Mouse (Mus musculus) liver, adult 2 months (tissue): Measurements from ENCODE around the gene Ifitm1. TPM values are rescaled to one million over a fixed set of nuclear protein-coding genes. Genes with fewer than 3 reads are reported as not detected.
A peak's percentile ranks its signal among the peaks of the same experiment; 100 is the strongest.

Experiments
- DNase-seq: peaks from one replicate; pipeline ENCODE4 v3.0.0-alpha.2; 2011; ENCODE audit warnings: low read depth, low spot score; ENCODE audit errors: extremely low read depth
- H3K27ac ChIP-seq: fragments of 200-500 bp; replicated peaks from 2 replicates; pipeline ENCODE4 v1.5.1; 2012; ENCODE audit warnings: low read depth, mild to moderate bottlenecking, control low read depth, inconsistent platforms, low read length; ENCODE audit not compliant: insufficient read depth
- H3K27me3 ChIP-seq: fragments of 200-500 bp; 2 replicates; pipeline ENCODE4 v1.6.1; 2012; ENCODE audit warnings: mild to moderate bottlenecking, moderate library complexity, low read length, inconsistent platforms; ENCODE audit not compliant: control insufficient read depth, insufficient read depth
- H3K36me3 ChIP-seq: fragments of 200-500 bp; 2 replicates; pipeline ENCODE4 v1.6.1; 2012; ENCODE audit warnings: low read length, inconsistent platforms; ENCODE audit not compliant: control insufficient read depth, insufficient read depth
- H3K4me1 ChIP-seq: fragments of 200-500 bp; 2 replicates; pipeline ENCODE4 v1.6.1; 2011; ENCODE audit warnings: low read length; ENCODE audit not compliant: control insufficient read depth, insufficient read depth
- H3K4me3 ChIP-seq: fragments of 200-500 bp; 2 replicates; pipeline ENCODE4 v1.5.1; 2011; ENCODE audit warnings: low read depth, mild to moderate bottlenecking, control low read depth, low read length, moderate library complexity; ENCODE audit not compliant: insufficient read depth
- H3K79me2 ChIP-seq: fragments of 200-500 bp; 2 replicates; pipeline ENCODE4 v1.6.1; 2012; ENCODE audit warnings: inconsistent platforms, mild to moderate bottlenecking, low read length, moderate library complexity; ENCODE audit not compliant: control insufficient read depth, insufficient read depth
- H3K9ac ChIP-seq: fragments of 200-500 bp; 2 replicates; pipeline ENCODE4 v1.6.1; 2012; ENCODE audit warnings: low read depth, mild to moderate bottlenecking, control low read depth, inconsistent platforms, low read length
- CTCF ChIP-seq: fragments of 200-500 bp; IDR thresholded peaks from 2 replicates; pipeline ENCODE4 v1.5.1; 2011; ENCODE audit warnings: low read depth, low read length, control low read depth
- POLR2A ChIP-seq: fragments of 200-500 bp; IDR thresholded peaks from 2 replicates; pipeline ENCODE4 v1.6.1; 2011; ENCODE audit warnings: low read length, control low read depth; ENCODE audit not compliant: insufficient read depth; ENCODE audit errors: extremely low read depth
- WGBS: fragments of 180-500 bp; shearing (Covaris S2); methylation state at CpG from one replicate; pipeline ENCODE4 v1.1.7; 2018; 5-methylcytosine and 5-hydroxymethylcytosine counted together
- polyA plus RNA-seq: library from polyadenylated mRNA; depleted of rRNA; stranded (reverse); fragments of >200 nt; gene quantifications from 2 replicates; pipeline ENCODE4 v1.2.3, GENCODE M21; 2012
- total RNA-seq: library from RNA; depleted of rRNA; stranded (reverse); fragments of >200 nt; gene quantifications from 2 replicates; pipeline ENCODE4 v1.2.3, GENCODE M21; 2014

Ifitm1 gene
- total and polyA plus RNA-seq, 2 experiments: 11.2 to 79.4 TPM

DNA sequence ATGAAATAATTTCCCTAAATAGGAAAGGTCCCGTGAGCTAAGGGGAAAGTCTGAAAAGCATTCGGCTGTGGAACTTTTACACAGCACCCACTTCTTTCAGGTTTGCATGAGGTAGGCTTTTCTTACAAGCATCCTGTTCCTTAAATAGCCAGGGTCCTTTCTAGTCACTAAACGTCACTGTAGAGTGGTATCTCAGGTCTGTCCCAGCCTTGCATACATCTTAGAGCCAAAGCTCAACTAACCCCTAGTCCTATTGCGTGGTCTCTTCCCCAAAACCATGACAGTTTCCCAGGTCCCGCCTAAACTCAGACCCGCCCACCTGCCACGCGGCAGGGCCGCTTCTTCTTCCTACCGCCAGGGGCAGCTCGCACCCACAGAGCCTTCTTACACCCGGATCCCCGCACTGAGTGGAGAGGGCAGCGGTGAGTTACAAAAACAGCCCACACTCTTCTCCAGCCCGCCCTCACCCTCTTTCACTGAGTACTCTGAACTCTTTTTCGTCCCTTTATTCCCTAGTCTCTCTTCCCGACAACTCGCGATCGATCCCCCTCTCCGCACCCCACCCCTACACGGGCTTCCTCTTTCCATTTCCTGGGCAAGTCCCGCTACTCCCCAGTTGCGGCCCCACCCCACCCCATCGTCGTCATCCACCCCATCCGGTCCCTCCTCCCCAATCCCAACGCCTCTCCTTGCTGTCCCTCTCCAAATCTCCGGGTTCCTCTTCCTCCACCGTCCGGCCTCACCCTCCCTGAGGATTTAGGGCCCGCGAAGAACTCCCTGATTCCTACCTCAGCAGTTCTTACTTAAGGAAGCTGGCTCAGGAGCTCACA, 25.6 kb upstream of the Ifitm1 start, which contains the start of gene Pgghg:
Gene Pgghg, plus strand, starts transcription at position 170 of the 830 bp plus-strand sequence.
- Histone ChIP-seq H3K9ac (peak within 1 kb of the TSS; percentile 93), H3K36me3 (no peaks in the 10 kb centered on the region), H3K4me3 (peak within 1 kb of the TSS; percentile 65), H3K27me3 (no peaks in the 10 kb centered on the region), H3K27ac (peak within 1 kb of the TSS; percentile 100), H3K79me2 (no peaks in the 10 kb centered on the region; the same call in 1 of the 2 replicates), H3K4me1 (peaks cover 5% of the 10 kb centered on the region; the same call in 1 of the 2 replicates)
- peak; percentile 90 for DNase-seq
- WGBS: 1% methylated on average over 33 of the region's 33 CpGs
- TF ChIP-seq CTCF (peak; percentile 94), POLR2A (peak; percentile 91)

DNA sequence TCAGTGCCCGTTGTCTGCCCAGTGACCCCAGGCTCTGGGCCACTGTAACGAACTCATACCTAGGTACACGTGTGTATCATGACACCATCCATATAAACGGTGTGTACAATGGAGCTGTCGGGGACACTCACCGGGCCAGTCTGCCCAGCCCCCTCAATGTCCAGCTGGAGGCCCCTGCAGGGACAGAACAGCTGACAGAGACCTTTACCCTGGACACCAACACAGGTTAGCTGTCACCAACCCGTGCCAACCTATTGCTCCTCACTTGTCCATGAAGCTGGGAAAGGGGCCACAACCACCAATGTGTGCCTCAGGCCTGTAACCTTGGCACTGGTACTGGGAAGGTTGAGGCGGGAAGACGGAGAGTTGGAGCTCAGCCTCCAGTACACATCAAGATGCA, 24.7 kb upstream of the Ifitm1 start:
- Histone ChIP-seq H3K36me3 (no peaks in the 10 kb centered on the region), H3K27me3 (no peaks in the 10 kb centered on the region), H3K9ac (peak overlapping the region; percentile 92), H3K79me2 (no peaks in the 10 kb centered on the region; the same call in 1 of the 2 replicates), H3K4me3 (peak overlapping the region; percentile 65), H3K27ac (peak overlapping the region; percentile 98), H3K4me1 (peaks cover 7% of the 10 kb centered on the region; the same call in 1 of the 2 replicates)
- 3% methylated on average over 9 of the region's 9 CpGs for WGBS
- peak; percentile 91 for DNase-seq
- no peak for TF ChIP-seq CTCF

DNA sequence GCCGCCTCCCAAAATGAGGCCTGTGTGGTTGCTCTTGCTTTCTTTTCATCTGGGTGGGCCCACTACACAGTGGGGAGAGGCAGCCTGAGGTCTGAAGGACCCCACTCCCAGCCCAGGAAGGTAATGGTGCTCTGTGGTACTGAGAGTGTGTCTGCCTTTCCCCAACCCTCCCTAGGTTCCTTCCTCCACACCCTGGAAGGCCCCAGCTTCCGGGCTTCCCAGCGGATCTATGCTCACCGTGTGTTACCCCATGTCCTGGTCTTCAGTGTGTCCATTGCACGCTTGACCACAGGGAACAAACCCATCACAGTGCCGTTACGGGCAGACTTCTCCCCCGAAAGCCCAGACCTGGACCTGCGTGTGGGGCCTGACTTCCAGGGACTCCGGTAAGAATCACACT, 24.2 kb upstream of the Ifitm1 start:
- Histone ChIP-seq H3K4me3 (0 out of 2 replicates have a peak overlapping the region, but pooled peaks have one; percentile 11), H3K36me3 (no peaks in the 10 kb centered on the region), H3K4me1 (peaks cover 11% of the 10 kb centered on the region; the same call in 1 of the 2 replicates)

DNA sequence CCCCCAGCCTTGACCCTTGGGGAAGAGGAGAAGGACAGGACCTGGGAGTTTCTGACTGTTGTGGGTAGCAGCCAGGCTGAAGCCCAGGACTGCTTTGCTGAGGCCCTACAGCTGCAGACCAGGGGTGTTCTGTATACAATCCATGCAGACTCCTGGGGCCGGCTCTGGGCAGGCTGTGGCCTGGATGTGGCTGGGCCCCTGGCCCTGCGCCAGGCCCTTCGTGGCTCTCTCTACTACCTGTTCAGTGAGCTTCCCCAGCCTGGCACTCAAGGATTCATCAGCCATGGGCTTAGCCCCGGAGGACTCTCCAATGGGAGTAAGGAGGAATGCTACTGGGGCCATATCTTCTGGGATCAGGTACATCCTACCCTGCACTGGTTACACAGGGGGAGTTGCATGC, 23.7 kb upstream of the Ifitm1 start:
- no peak for DNase-seq
- TF ChIP-seq POLR2A: no peak
- Histone ChIP-seq H3K4me3 (no peak overlapping the region; the same call in 1 of the 2 replicates), H3K36me3 (no peaks in the 10 kb centered on the region), H3K79me2 (no peaks in the 10 kb centered on the region; the same call in 1 of the 2 replicates), H3K27ac (peak overlapping the region; percentile 98), H3K9ac (peak overlapping the region; percentile 24), H3K27me3 (no peaks in the 10 kb centered on the region), H3K4me1 (peaks cover 11% of the 10 kb centered on the region; the same call in 1 of the 2 replicates)
- 63% methylated on average over 4 of the region's 4 CpGs for WGBS

More for the DNA sequence above, 24.2 kb upstream of the Ifitm1 start:
- Histone ChIP-seq H3K79me2 (no peaks in the 10 kb centered on the region; the same call in 1 of the 2 replicates), H3K9ac (peak overlapping the region; percentile 24), H3K27me3 (no peaks in the 10 kb centered on the region), H3K27ac (peak overlapping the region; percentile 98)
- TF ChIP-seq POLR2A: no peak
- no peak for TF ChIP-seq CTCF
- no peak for DNase-seq
- WGBS: 83% methylated on average over 10 of the region's 10 CpGs

DNA sequence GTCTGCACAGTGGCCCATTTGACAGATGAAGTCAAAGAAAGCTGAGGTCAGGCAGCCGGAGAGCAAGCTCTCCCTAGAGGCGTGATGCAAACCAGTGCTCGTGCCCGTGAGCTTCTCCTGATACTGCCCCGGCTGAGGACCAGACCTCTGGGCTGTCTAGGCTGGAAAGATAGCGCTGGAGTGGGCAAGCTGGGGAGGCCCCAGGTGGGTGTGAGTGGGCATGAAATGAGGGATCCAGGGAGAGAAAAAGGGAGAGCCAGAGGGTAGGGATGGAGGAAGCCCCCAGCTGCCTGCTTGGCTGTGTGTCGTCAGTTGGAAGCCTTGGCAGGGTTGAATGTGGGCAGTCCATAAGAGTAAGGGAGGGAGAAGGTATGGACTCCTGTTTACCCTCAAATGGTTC, 22.8 kb upstream of the Ifitm1 start:
- H3K4me1 ChIP-seq: peaks cover 12% of the 10 kb centered on the region; the same call in 1 of the 2 replicates
- no peaks in the 10 kb centered on the region for H3K36me3 ChIP-seq
- no peaks in the 10 kb centered on the region; the same call in 1 of the 2 replicates for H3K79me2 ChIP-seq
- no peak for TF ChIP-seq POLR2A
- TF ChIP-seq CTCF: no peak
- no peaks in the 10 kb centered on the region for H3K27me3 ChIP-seq
- H3K9ac ChIP-seq: no peak overlapping the region
- no peak overlapping the region for H3K27ac ChIP-seq
- no peak for DNase-seq
- WGBS: 95% methylated on average over 7 of the region's 7 CpGs
- H3K4me3 ChIP-seq: no peak overlapping the region
